8 mouse cellular contexts compared by ENCODE assay signal in genomic region chr11:75655621-75656545, GRCm38 (mm10). TPM values are rescaled to one million over a fixed set of nuclear protein-coding genes. Genes with fewer than 3 reads are reported as not detected.
A peak's percentile ranks its signal among the peaks of the same experiment; 100 is the strongest.
DNase-seq lines count a peak whose midpoint lies in the region; ATAC-seq and TF ChIP-seq lines count a peak whose summit lies in the region.

No protein-coding gene starts in this region.

- peak overlapping the region; percentile 84 for H3K9ac ChIP-seq in liver, embryonic 13.5 days
- H3K9ac ChIP-seq in stomach, embryonic 15.5 days, result peak overlapping the region; percentile 64

- H3K4me3 ChIP-seq in layer of hippocampus, adult 2 months, result peak overlapping the region; percentile 81
- peak overlapping the region; percentile 81 for H3K4me3 ChIP-seq in liver, embryonic 13.5 days (replicated peaks)
- peak overlapping the region; percentile 65 for H3K4me3 ChIP-seq in stomach, embryonic 15.5 days (replicated peaks)

- H3K27ac ChIP-seq in layer of hippocampus, adult 2 months, result peak overlapping the region; percentile 84
- peak overlapping the region; percentile 95 for H3K27ac ChIP-seq in liver, embryonic 13.5 days
- peak overlapping the region; percentile 91 for H3K27ac ChIP-seq in stomach, embryonic 15.5 days

- H3K36me3 ChIP-seq in liver, embryonic 13.5 days, result peaks cover 39% of the 10 kb centered on the region
- H3K36me3 ChIP-seq in stomach, embryonic 15.5 days, result peaks cover 14% of the 10 kb centered on the region

- no peaks in the 10 kb centered on the region for H3K9me3 ChIP-seq in liver, embryonic 13.5 days (replicated peaks)
- H3K9me3 ChIP-seq in stomach, embryonic 15.5 days, result no peaks in the 10 kb centered on the region

- ATAC-seq in liver, embryonic 13.5 days (ENCODE audit: low read depth), result peak; percentile 28
- peak; percentile 32 for ATAC-seq in stomach, embryonic 15.5 days (ENCODE audit: insufficient read depth, low FRiP score, low read depth)

- DNase-seq in layer of hippocampus, adult 2 months (ENCODE audit: low spot score in 2 of 2), result peak; percentile 44 to 56
- DNase-seq in layer of hippocampus, adult 9-10 months (ENCODE audit: low spot score), result no peak
- DNase-seq in embryo, embryonic 11 days, result peak; percentile 83
- peak; percentile 90 to 92 for DNase-seq in heart, adult 18-20 months
- DNase-seq in kidney, adult 11 months, result peak; percentile 84
- peak; percentile 71 for DNase-seq in liver, embryonic 13.5 days
- peak; percentile 69 for DNase-seq in neural tube, embryonic 10.5 days (ENCODE audit: extremely low spot score, low spot score)

- WGBS in liver, embryonic 13.5 days (ENCODE audit: insufficient replicate concordance), result 1% methylated on average over 77 of the region's 78 CpGs
- whole genome bisulfite sequencing in stomach, embryonic 15.5 days, result under 1% methylated on average over 76 of the region's 78 CpGs

- peak overlapping the region; percentile 98 for H3K4me2 ChIP-seq in liver, embryonic 13.5 days
- peak overlapping the region; percentile 90 for H3K4me2 ChIP-seq in stomach, embryonic 15.5 days

- H3K4me1 ChIP-seq in liver, embryonic 13.5 days (replicated peaks), result peaks cover 60% of the 10 kb centered on the region
- H3K4me1 ChIP-seq in stomach, embryonic 15.5 days, result peaks cover 40% of the 10 kb centered on the region

- TF ChIP-seq CTCF in layer of hippocampus, adult 2 months (conservative IDR thresholded peaks at IDR 0.05), result no peak

- no peaks in the 10 kb centered on the region for H3K27me3 ChIP-seq in liver, embryonic 13.5 days
- no peaks in the 10 kb centered on the region for H3K27me3 ChIP-seq in stomach, embryonic 15.5 days (replicated peaks)

RNA-seq across cellular contexts. Expression of gene Myo1c, which starts 5.6 kb away (rescaled TPM):
- total RNA-seq in layer of hippocampus, adult 2 months (2021), result 10 to 100 TPM; 16.5 to 19.9 TPM
- total RNA-seq in heart, adult 18-20 months (2021), result 10 to 100 TPM; 87.2 to 96.1 TPM
- polyA plus RNA-seq in liver, embryonic 13.5 days (2015; fragmentation: Nextera tagmentation; extraction: Ambion mirVana), result 18.3 and 23.0 TPM in 2 replicates
- 55.5 and 56.4 TPM in 2 replicates for polyA plus RNA-seq in stomach, embryonic 15.5 days (2015; fragmentation: Nextera tagmentation; extraction: Ambion mirVana)

RNA-seq across cellular contexts. Expression of gene Crk, which starts 23.2 kb away (rescaled TPM):
- total RNA-seq in layer of hippocampus, adult 2 months (2021), result 100 to 1,000 TPM; 123 to 136 TPM
- total RNA-seq in heart, adult 18-20 months (2021), result 10 to 100 TPM; 83.6 to 87.8 TPM
- 37.1 and 41.6 TPM in 2 replicates for polyA plus RNA-seq in liver, embryonic 13.5 days (2015; fragmentation: Nextera tagmentation; extraction: Ambion mirVana)
- polyA plus RNA-seq in stomach, embryonic 15.5 days (2015; fragmentation: Nextera tagmentation; extraction: Ambion mirVana), result 108 and 116 TPM in 2 replicates

RNA-seq across cellular contexts. Expression of gene Inpp5k, which starts 25.1 kb away (rescaled TPM):
- 10 to 100 TPM; 49.4 to 50.4 TPM for total RNA-seq in layer of hippocampus, adult 2 months (2021)
- 10 to 100 TPM; 24.1 to 28.3 TPM for total RNA-seq in heart, adult 18-20 months (2021)
- 12.9 and 13.9 TPM in 2 replicates for polyA plus RNA-seq in liver, embryonic 13.5 days (2015; fragmentation: Nextera tagmentation; extraction: Ambion mirVana)
- polyA plus RNA-seq in stomach, embryonic 15.5 days (2015; fragmentation: Nextera tagmentation; extraction: Ambion mirVana), result 18.9 and 20.2 TPM in 2 replicates

Comparison
In these comparisons a context has a peak if more than half of its experiments do, and no peak if none do; other contexts are left out.
1. RNA of gene Myo1c, which starts 5.6 kb away (total RNA-seq): 87.2 to 96.1 TPM in heart, adult 18-20 months; 16.5 to 19.9 TPM in layer of hippocampus, adult 2 months; every median in the first group is over 4 times any median in the second.
2. Peak in every context shown above with its lines, with median percentiles within 50 percentile points of each other: H3K27ac ChIP-seq and H3K4me3 ChIP-seq.